Comparison of ENCODE assay signal across 39 mouse cellular contexts in genomic region chr3:89108146-89108545, GRCm38 (mm10). TPM values are rescaled to one million over a fixed set of nuclear protein-coding genes. Genes with fewer than 3 reads are reported as not detected.
"Had no signal": no experiment of that assay in that cellular context is flagged by ENCODE, and none has a peak within 500 bp of the region (broad histone marks: within the 10 kb centered on the region; RNA-seq: fewer than 3 reads in every experiment).

No protein-coding gene starts in this region.

- H3K9me3 ChIP-seq: heart, embryonic 10.5 days; heart, embryonic 12.5 days; hindbrain, embryonic 10.5 days; hindbrain, embryonic 12.5 days; intestine, embryonic 15.5 days; limb, embryonic 10.5 days; limb, embryonic 12.5 days; liver, embryonic 13.5 days; liver, embryonic 15.5 days had no signal

- H3K4me1 ChIP-seq: heart, embryonic 12.5 days; hindbrain, embryonic 10.5 days; hindbrain, embryonic 12.5 days; intestine, embryonic 15.5 days; limb, embryonic 10.5 days; limb, embryonic 12.5 days had no signal

- H3K4me3 ChIP-seq: heart, adult 2 months; heart, embryonic 10.5 days; heart, embryonic 12.5 days; hindbrain, embryonic 10.5 days; hindbrain, embryonic 12.5 days; intestine, embryonic 15.5 days; layer of hippocampus, adult 2 months; left cerebral cortex, adult 2 months; limb, embryonic 10.5 days; limb, embryonic 12.5 days; liver, embryonic 13.5 days; liver, embryonic 15.5 days had no signal

- H3K9ac ChIP-seq: heart, embryonic 12.5 days; hindbrain, embryonic 12.5 days; hindbrain, embryonic 14.5 days; intestine, embryonic 15.5 days; limb, embryonic 12.5 days; liver, embryonic 13.5 days; liver, embryonic 15.5 days; liver, postnatal 0 days had no signal

- H3K36me3 ChIP-seq: heart, embryonic 10.5 days; heart, embryonic 12.5 days; hindbrain, embryonic 10.5 days; hindbrain, embryonic 12.5 days; intestine, embryonic 15.5 days; limb, embryonic 10.5 days; limb, embryonic 12.5 days; liver, embryonic 13.5 days; liver, embryonic 15.5 days had no signal

- H3K27me3 ChIP-seq: heart, embryonic 12.5 days; hindbrain, embryonic 12.5 days; intestine, embryonic 15.5 days; limb, embryonic 12.5 days; liver, embryonic 13.5 days; liver, embryonic 15.5 days had no signal

- H3K27ac ChIP-seq: heart, adult 2 months; heart, embryonic 10.5 days; hindbrain, embryonic 10.5 days; hindbrain, embryonic 12.5 days; hindbrain, embryonic 14.5 days; intestine, embryonic 15.5 days; layer of hippocampus, adult 2 months; left cerebral cortex, adult 2 months; limb, embryonic 10.5 days; limb, embryonic 12.5 days; liver, embryonic 13.5 days; liver, embryonic 15.5 days had no signal

- DNase-seq: gastrocnemius, postnatal 14 days; gastrocnemius, postnatal 36 days; heart, adult 11 months; heart, adult 2 months; heart, postnatal 10 days; heart, postnatal 4 days; kidney, adult 18-20 months; kidney, adult 8-10 months; kidney, postnatal 10 days; kidney, postnatal 25 days; kidney, postnatal 4 days; liver, embryonic 13.5 days; liver, postnatal 0 days had no signal

RNA-seq across cellular contexts. Expression of gene Gm43738, which starts 7.2 kb away (rescaled TPM):
- total RNA-seq: gastrocnemius, adult 18-20 months; gastrocnemius, adult 8-10 months; gastrocnemius, postnatal 14 days; gastrocnemius, postnatal 36 days; heart, adult 2 months; heart, postnatal 10 days; heart, postnatal 25 days; heart, postnatal 4 days; layer of hippocampus, postnatal 25 days; left cerebral cortex, adult 2 months; left cerebral cortex, postnatal 14 days had no signal
- polyA plus RNA-seq: gonadal fat pad, adult 2 months; heart, adult 2 months; heart, embryonic 10.5 days; heart, embryonic 12.5 days; heart, embryonic 14.5 days; heart, embryonic 16.5 days; hindbrain, embryonic 12.5 days; hindbrain, embryonic 14.5 days; hindbrain, embryonic 16.5 days; inflammation-experienced regulatory T-cells, adult 6 months; intestine, postnatal 0 days; kidney, embryonic 14.5 days; kidney, embryonic 16.5 days; liver, embryonic 11.5 days; liver, embryonic 13.5 days; liver, embryonic 15.5 days; liver, postnatal 0 days had no signal

RNA-seq across cellular contexts. Expression of gene Pklr, which starts 27.8 kb away (rescaled TPM):
- total RNA-seq: gastrocnemius, adult 18-20 months; gastrocnemius, postnatal 14 days; gastrocnemius, postnatal 36 days; heart, adult 2 months; heart, postnatal 10 days; heart, postnatal 25 days; heart, postnatal 4 days; layer of hippocampus, adult 2 months; layer of hippocampus, postnatal 25 days; left cerebral cortex, adult 2 months; left cerebral cortex, postnatal 14 days; left cerebral cortex, postnatal 36 days had no signal
- polyA plus RNA-seq: heart, embryonic 14.5 days; inflammation-experienced regulatory T-cells, adult 6 months had no signal
